Mouse (Mus musculus) liver, adult 2 months (tissue): ENCODE measurements at regions not wholly inside any gene's neighbourhood (a gene's known extent, or its start where the extent isn't known, plus 50 kb on each side); places are given as distances from the start of the nearest gene placed in this dataset.

Source experiments
- DNase-seq: peaks from one replicate; pipeline ENCODE4 v3.0.0-alpha.2; 2011; ENCODE audit warnings: low read depth, low spot score; ENCODE audit errors: extremely low read depth
- H3K27ac ChIP-seq: fragments of 200-500 bp; replicated peaks from 2 replicates; pipeline ENCODE4 v1.5.1; 2012; ENCODE audit warnings: low read depth, mild to moderate bottlenecking, control low read depth, inconsistent platforms, low read length; ENCODE audit not compliant: insufficient read depth
- H3K27me3 ChIP-seq: fragments of 200-500 bp; 2 replicates; pipeline ENCODE4 v1.6.1; 2012; ENCODE audit warnings: mild to moderate bottlenecking, moderate library complexity, low read length, inconsistent platforms; ENCODE audit not compliant: control insufficient read depth, insufficient read depth
- H3K36me3 ChIP-seq: fragments of 200-500 bp; 2 replicates; pipeline ENCODE4 v1.6.1; 2012; ENCODE audit warnings: low read length, inconsistent platforms; ENCODE audit not compliant: control insufficient read depth, insufficient read depth
- H3K4me1 ChIP-seq: fragments of 200-500 bp; 2 replicates; pipeline ENCODE4 v1.6.1; 2011; ENCODE audit warnings: low read length; ENCODE audit not compliant: control insufficient read depth, insufficient read depth
- H3K4me3 ChIP-seq: fragments of 200-500 bp; 2 replicates; pipeline ENCODE4 v1.5.1; 2011; ENCODE audit warnings: low read depth, mild to moderate bottlenecking, control low read depth, low read length, moderate library complexity; ENCODE audit not compliant: insufficient read depth
- H3K79me2 ChIP-seq: fragments of 200-500 bp; 2 replicates; pipeline ENCODE4 v1.6.1; 2012; ENCODE audit warnings: inconsistent platforms, mild to moderate bottlenecking, low read length, moderate library complexity; ENCODE audit not compliant: control insufficient read depth, insufficient read depth
- H3K9ac ChIP-seq: fragments of 200-500 bp; 2 replicates; pipeline ENCODE4 v1.6.1; 2012; ENCODE audit warnings: low read depth, mild to moderate bottlenecking, control low read depth, inconsistent platforms, low read length
- CTCF ChIP-seq: fragments of 200-500 bp; IDR thresholded peaks from 2 replicates; pipeline ENCODE4 v1.5.1; 2011; ENCODE audit warnings: low read depth, low read length, control low read depth
- POLR2A ChIP-seq: fragments of 200-500 bp; IDR thresholded peaks from 2 replicates; pipeline ENCODE4 v1.6.1; 2011; ENCODE audit warnings: low read length, control low read depth; ENCODE audit not compliant: insufficient read depth; ENCODE audit errors: extremely low read depth
- WGBS: fragments of 180-500 bp; shearing (Covaris S2); methylation state at CpG from one replicate; pipeline ENCODE4 v1.1.7; 2018; 5-methylcytosine and 5-hydroxymethylcytosine counted together

- Histone ChIP-seq H3K36me3 (no peaks in the 10 kb centered on the region), H3K4me1 (no peaks in the 10 kb centered on the region), H3K4me3 (no peak overlapping the region), H3K79me2 (no peaks in the 10 kb centered on the region), H3K27me3 (no peaks in the 10 kb centered on the region), H3K9ac (no peak overlapping the region), H3K27ac (no peak overlapping the region)
- TF ChIP-seq CTCF (no peak), POLR2A (no peak)
- WGBS, result 76% methylated on average over 1 of the region's 1 CpGs
- DNase-seq, result no peak
Measured at GRCm38 (mm10) chr4:22302262-22302661, 55.1 kb upstream of the Fbxl4 start.
